Mouse (Mus musculus) layer of hippocampus, postnatal 25 days (tissue): ENCODE measurements around the gene B3galt2. TPM values are rescaled to one million over a fixed set of nuclear protein-coding genes. Genes with fewer than 3 reads are reported as not detected.
A peak's percentile ranks its signal among the peaks of the same experiment; 100 is the strongest.

Source experiments
- DNase-seq, 2 experiments: peaks; one replicate each; pipeline ENCODE4 v3.0.0; 2022; ENCODE audit warnings: mixed read lengths in 2 of 2, low spot score in 1 of 2; ENCODE audit errors: extremely low spot score in 1 of 2
- total RNA-seq, 2 experiments: library from RNA; stranded (reverse); gene quantifications; 2 replicates each; pipeline ENCODE4 v1.2.3; 2021

B3galt2 gene
- total RNA-seq, 2 experiments from 2014 or later, result 18.9 to 22.4 TPM

DNA sequence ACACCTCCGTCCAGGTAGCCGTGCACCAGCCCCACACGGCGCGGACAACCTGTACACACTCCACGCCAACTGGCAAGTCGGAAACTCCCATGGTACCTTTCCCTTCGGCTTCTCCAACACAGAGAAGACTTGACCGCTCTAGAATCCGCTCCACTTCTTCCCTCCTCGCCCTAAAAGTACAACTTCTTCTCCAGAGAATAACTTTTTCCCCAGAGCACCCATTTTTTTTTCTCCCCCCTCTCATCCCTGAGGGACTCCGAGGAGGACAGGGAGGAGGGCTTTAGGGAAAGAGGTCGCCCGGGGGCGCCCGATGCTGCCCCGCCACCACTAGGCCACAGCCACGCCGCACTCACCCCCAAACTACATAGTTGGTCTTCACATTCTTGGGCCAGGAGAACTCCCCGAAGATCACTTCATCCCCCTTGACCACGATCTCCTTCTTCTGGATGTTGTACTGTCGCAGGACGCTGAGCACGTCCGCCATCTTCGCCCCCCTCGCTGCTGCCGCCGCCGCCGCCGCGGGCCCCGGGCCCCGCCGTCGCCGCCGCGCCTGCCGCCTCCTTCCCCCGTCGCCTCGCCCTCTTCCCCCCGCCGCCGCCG, 61.8 kb downstream of the B3galt2 start:
- peak in 1 of 2 experiments; percentile 37 for DNase-seq

DNA sequence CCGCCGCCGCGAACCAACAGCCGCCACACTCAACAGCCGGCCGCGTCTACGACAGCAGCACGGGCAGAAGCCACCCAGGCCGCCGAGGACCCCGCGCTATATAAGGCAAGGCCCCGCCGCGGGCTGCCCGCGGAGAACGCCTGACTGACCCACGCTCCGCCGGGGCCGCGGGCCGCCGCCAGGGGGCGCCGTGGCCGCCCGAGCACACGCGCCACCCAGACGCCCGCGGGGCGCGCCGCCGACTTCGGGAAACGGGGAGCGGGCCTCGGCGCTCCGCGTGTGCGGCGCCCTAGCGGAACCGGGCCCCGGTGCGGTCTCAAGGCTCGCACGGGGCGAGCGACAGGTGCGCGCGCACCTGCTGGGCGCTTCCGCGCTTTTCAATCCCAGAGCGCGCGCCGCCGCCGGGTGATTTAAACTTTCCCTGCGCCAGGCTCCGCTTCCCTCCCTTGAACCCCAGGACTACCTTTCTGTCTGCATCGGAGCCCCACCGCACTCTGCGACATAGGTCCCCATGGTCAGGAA, 62.3 kb downstream of the B3galt2 start, which contains the start of gene Cdc73:
TSS of gene Cdc73 (minus strand) at position 153 of the 522 bp plus-strand sequence.
- DNase-seq, result peak; percentile 85

Other genes with a start within 250 kb of the B3galt2 start
- gene Cdc73, start 62.2 kb downstream of the B3galt2 start, total RNA-seq, result 10 to 100 TPM; 60.5 to 66.8 TPM
- gene Glrx2, start 75.7 kb downstream of the B3galt2 start, total RNA-seq, result 100 to 1,000 TPM; 107 to 114 TPM
- 10 to 100 TPM; 27.6 to 29.9 TPM for gene Trove2, start 136.4 kb downstream of the B3galt2 start, total RNA-seq
- gene Uchl5, start 136.6 kb downstream of the B3galt2 start, total RNA-seq, result 10 to 100 TPM; 36.9 to 38.9 TPM